Mouse (Mus musculus) erythroid progenitor cell, adult 5-6 weeks (primary cell): Measurements from ENCODE around the gene Hspa5. TPM values are rescaled to one million over a fixed set of nuclear protein-coding genes. Genes with fewer than 3 reads are reported as not detected.

ENCODE experiments used
- ATAC-seq: replicated peaks from 2 replicates; pipeline ENCODE4 v1.8.0; 2016; ENCODE audit warnings: moderate number of reproducible peaks, mild to moderate bottlenecking, moderate TSS enrichment, inconsistent platforms; ENCODE audit not compliant: poor library complexity, low FRiP score, severe bottlenecking
- total RNA-seq, 2 experiments: library from RNA; stranded (forward) in 1 of 2; stranded (reverse) in 1 of 2; fragments of 150-400 nt in 1 of 2; fragments of 186-747, 209-891 nt in 1 of 2; gene quantifications; 2 replicates each; pipeline versions ENCODE4 v1.2.3 to v1.2.4; 2015 to 2017; ENCODE audit warnings: low replicate concordance in 2 of 2

Gene Hspa5
- total RNA-seq, 2 experiments from 2014 or later, result 188 to 550 TPM

- no peak for ATAC-seq
Measured at GRCm38 (mm10) chr2:34803746-34804145, 32.0 kb downstream of the Hspa5 start.

DNA sequence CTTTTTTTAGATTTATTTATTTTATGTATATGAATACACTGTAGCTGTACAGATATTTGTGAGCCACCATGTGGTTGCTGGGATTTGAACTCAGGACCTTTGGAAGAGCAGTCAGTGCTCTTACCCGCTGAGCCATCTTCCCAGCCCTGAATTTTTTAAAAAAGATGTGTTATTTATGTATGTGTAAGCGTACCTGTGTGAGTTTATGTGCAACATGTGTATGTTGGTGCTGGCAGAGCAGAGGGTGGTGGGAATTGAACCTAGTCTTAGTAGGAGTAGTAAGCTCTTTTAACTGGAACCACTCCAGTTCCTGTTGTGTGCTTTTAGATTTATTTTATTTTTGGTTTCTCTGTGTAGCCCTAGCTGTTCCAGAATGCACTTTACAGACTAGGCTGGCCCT, 32.4 kb downstream of the Hspa5 start:
- ATAC-seq, result no peak

- peak; percentile 54 for ATAC-seq
Measured at GRCm38 (mm10) chr2:34804815-34805214, 33.0 kb downstream of the Hspa5 start.

DNA sequence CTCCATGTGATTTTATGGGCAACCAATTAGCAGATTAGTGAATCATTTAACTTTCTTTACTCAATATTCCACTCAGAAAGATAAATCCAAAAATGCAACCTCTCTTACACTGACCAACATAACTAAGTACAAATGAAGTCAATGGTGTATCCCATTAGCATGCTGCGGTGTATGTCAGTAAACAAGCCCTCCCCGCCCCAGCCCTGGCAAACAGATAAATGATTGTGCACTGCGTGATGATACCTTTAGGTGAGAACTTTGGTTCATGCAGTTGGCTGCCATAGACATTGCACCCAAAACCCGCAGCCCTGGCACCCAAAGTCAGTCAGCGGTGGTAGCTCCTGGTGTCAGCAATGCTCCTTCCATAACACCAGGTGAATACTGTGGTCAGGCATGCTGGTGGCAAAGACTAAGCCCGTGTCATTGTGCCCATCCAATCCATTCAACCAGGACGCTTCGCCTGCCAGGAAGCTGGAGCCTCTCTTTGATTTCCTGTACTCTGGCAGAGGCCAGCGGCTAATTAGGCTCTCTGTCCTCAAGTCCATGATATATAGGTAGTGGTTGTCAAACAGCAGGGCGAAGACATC, 33.7 kb downstream of the Hspa5 start:
- no peak for ATAC-seq

GRCm38 (mm10) chr2:34808057-34808456, 36.3 kb downstream of the Hspa5 start:
- no peak for ATAC-seq

DNA sequence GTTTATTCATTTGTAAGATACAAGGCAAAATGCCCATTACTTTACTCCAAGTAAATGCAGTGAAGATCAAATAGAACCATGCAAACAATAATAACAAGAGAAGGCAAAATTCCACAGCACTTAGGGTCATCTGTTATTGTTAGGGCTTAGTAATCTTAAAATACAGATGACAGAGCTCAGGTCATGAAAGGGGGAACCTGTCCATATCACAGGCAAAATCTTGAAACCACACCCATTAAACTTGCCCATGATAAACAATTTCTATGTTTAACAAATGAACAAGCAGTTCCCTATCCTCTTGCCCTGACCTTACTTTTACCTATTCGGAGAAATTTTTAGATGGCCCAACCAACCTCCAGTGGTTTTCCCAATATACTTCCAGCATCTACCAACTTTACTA, 37.8 kb downstream of the Hspa5 start:
- ATAC-seq, result no peak

- peak; percentile 65; the same call in 1 of the 2 replicates for ATAC-seq
Measured at GRCm38 (mm10) chr2:34810775-34811174, 39.0 kb downstream of the Hspa5 start.

DNA sequence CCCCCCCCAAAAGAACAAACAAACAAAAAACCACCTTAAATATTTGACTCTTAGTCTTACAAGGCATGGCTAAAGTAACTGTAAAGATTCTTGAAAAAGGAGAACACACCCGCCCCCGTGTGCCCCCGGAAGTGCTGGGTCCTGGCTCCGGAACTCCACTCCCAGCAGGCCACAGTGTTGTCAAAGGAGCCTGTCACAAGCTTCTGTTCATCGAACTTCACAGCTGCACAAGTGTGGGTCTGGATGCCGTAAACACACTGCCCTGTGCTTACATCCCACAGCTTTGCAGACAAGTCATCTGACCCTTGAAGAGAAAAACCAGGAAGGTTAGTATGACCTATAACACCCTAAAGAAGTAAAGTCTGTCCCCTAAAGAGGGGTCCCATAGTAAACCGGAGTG, 40.9 kb downstream of the Hspa5 start:
- no peak for ATAC-seq

- peak; percentile 68; the same call in 1 of the 2 replicates for ATAC-seq
Measured at GRCm38 (mm10) chr2:34815893-34816292, 44.1 kb downstream of the Hspa5 start.

GRCm38 (mm10) chr2:34818492-34818891, 46.7 kb downstream of the Hspa5 start:
- ATAC-seq, result no peak

DNA sequence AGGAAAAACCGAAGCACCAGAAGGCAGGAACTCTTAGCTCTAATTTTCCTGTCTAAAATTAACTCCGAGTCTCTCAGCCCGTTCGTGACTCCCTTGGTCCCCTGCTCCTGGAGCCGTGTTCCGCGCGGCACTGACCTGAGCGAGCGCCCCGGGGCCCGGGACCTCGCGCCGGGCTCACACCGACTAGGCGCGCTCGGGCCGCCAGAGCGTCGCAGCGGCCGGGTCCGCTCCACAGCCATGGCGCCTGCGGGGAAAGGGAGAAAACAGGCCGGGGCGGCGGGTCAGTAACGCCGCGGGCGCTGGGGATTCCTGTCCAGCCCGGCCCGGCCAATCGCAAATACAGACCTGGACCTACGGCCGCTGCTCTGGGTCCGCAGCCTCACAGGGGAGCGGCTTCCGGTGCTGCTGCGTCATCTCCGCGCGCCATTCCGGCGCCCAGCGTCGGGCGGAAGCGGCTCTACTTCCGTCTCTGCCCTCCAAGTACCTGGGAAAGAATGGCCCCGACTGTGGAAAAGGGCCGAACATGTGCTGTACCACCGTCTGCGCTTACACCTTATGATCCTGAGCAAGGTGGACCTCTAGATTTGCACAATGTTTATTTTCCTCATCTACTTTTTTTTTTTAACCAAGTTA, 54.2 kb downstream of the Hspa5 start, which contains the start of gene Fbxw2:
Fbxw2 (minus strand) TSS at position 485 of the 633 bp plus-strand sequence.
- peak; percentile 97 for ATAC-seq

GRCm38 (mm10) chr2:34826460-34827231, 54.9 kb downstream of the Hspa5 start:
- ATAC-seq, result peak; percentile 54

Other genes starting within 250 kb of the Hspa5 start
- gene Gapvd1, start 16.7 kb upstream of the Hspa5 start, total RNA-seq (2015; ENCODE audit: low replicate concordance), result 106 and 118 TPM in 2 replicates
- gene Gapvd1, start 16.7 kb upstream of the Hspa5 start, total RNA-seq (2017; ENCODE audit: low replicate concordance), result 198 and 392 TPM in 2 replicates
- 1.3 and 9.0 TPM in 2 replicates for gene Rabepk, start 27.9 kb downstream of the Hspa5 start, total RNA-seq (2015; ENCODE audit: low replicate concordance)
- 1.5 and 4.7 TPM in 2 replicates for gene Rabepk, start 27.9 kb downstream of the Hspa5 start, total RNA-seq (2017; ENCODE audit: low replicate concordance)
- gene Fbxw2, start 54.3 kb downstream of the Hspa5 start, total RNA-seq (2015; ENCODE audit: low replicate concordance), result 92.6 and 93.5 TPM in 2 replicates
- gene Fbxw2, start 54.3 kb downstream of the Hspa5 start, total RNA-seq (2017; ENCODE audit: low replicate concordance), result 95.5 and 121 TPM in 2 replicates
- 1.3 TPM in 1 of 2 replicates, not detected in the other for gene Gm34653, start 61.0 kb downstream of the Hspa5 start, total RNA-seq (2015; ENCODE audit: low replicate concordance)
- gene Gm34653, start 61.0 kb downstream of the Hspa5 start, total RNA-seq (2017; ENCODE audit: low replicate concordance), result not detected in 2 replicates
- not detected in 2 replicates for gene Cutal, start 102.4 kb downstream of the Hspa5 start, total RNA-seq (2015; ENCODE audit: low replicate concordance)
- not detected in 2 replicates for gene Cutal, start 102.4 kb downstream of the Hspa5 start, total RNA-seq (2017; ENCODE audit: low replicate concordance)
- 56.6 and 66.0 TPM in 2 replicates for gene Psmd5, start 103.0 kb downstream of the Hspa5 start, total RNA-seq (2015; ENCODE audit: low replicate concordance)
- 37.2 and 65.2 TPM in 2 replicates for gene Psmd5, start 103.0 kb downstream of the Hspa5 start, total RNA-seq (2017; ENCODE audit: low replicate concordance)
- 2.5 TPM in 1 of 2 replicates, not detected in the other for gene Phf19, start 142.1 kb downstream of the Hspa5 start, total RNA-seq (2015; ENCODE audit: low replicate concordance)
- gene Phf19, start 142.1 kb downstream of the Hspa5 start, total RNA-seq (2017; ENCODE audit: low replicate concordance), result 1.4 and 2.2 TPM in 2 replicates
- gene Traf1, start 189.8 kb downstream of the Hspa5 start, total RNA-seq (2015; ENCODE audit: low replicate concordance), result 1.1 and 1.3 TPM in 2 replicates
- 1.3 TPM in 1 of 2 replicates, not detected in the other for gene Traf1, start 189.8 kb downstream of the Hspa5 start, total RNA-seq (2017; ENCODE audit: low replicate concordance)